Mouse (Mus musculus) thymus, postnatal 0 days (tissue): ENCODE measurements around the gene Helz2. TPM values are rescaled to one million over a fixed set of nuclear protein-coding genes. Genes with fewer than 3 reads are reported as not detected.

ENCODE experiments used
- DNase-seq: peaks from one replicate; pipeline ENCODE4 v3.0.0-alpha.2; 2015; ENCODE audit warnings: low spot score
- polyA plus RNA-seq: library from polyadenylated mRNA; unstranded; fragments of >200 nt; fragmentation: Nextera tagmentation; extraction: Ambion mirVana; gene quantifications from 2 replicates; pipeline ENCODE4 v1.2.1, GENCODE M21; 2015

Helz2 gene
- polyA plus RNA-seq, 1 experiment from 2014 or later = 5.0 TPM

- no peak for DNase-seq
These were observed 3.0 kb downstream of the Helz2 start for GRCm38 (mm10) chr2:181238861-181239260.

- no peak for DNase-seq
These were observed 3.7 kb downstream of the Helz2 start for GRCm38 (mm10) chr2:181238091-181238610.

- no peak for DNase-seq
These were observed 4.4 kb downstream of the Helz2 start for GRCm38 (mm10) chr2:181237251-181238014.

- DNase-seq = no peak
These were observed 5.9 kb downstream of the Helz2 start for GRCm38 (mm10) chr2:181235681-181236566.

GRCm38 (mm10) chr2:181234680-181235079, 7.1 kb downstream of the Helz2 start:
- no peak for DNase-seq

GRCm38 (mm10) chr2:181233443-181233842, 8.4 kb downstream of the Helz2 start:
- DNase-seq = no peak

GRCm38 (mm10) chr2:181231171-181231570, 10.7 kb downstream of the Helz2 start:
- no peak for DNase-seq

GRCm38 (mm10) chr2:181228335-181228734, 13.5 kb downstream of the Helz2 start:
- no peak for DNase-seq

- DNase-seq = no peak
These were observed 14.7 kb downstream of the Helz2 start for GRCm38 (mm10) chr2:181227122-181227521.

GRCm38 (mm10) chr2:181224994-181225393, 16.8 kb downstream of the Helz2 start:
- no peak for DNase-seq

- peak; percentile 5 for DNase-seq
These were observed 21.5 kb downstream of the Helz2 start for GRCm38 (mm10) chr2:181220361-181220760.

- peak; percentile 96 for DNase-seq
These were observed 22.1 kb downstream of the Helz2 start, which contains the start of gene Fndc11 for GRCm38 (mm10) chr2:181219538-181220216. Gene Fndc11, plus strand, starts transcription at chr2:181220013.

- peak; percentile 12 for DNase-seq
These were observed 22.8 kb downstream of the Helz2 start for GRCm38 (mm10) chr2:181218881-181219485.

- DNase-seq = no peak
These were observed 25.8 kb downstream of the Helz2 start for GRCm38 (mm10) chr2:181216037-181216436.

GRCm38 (mm10) chr2:181213021-181213445, 28.8 kb downstream of the Helz2 start, which contains the start of gene Srms:
Gene Srms, minus strand, starts transcription at chr2:181213185.
- peak; percentile 28 for DNase-seq

- DNase-seq = peak; percentile 23
These were observed 29.3 kb downstream of the Helz2 start for GRCm38 (mm10) chr2:181212389-181213020.

GRCm38 (mm10) chr2:181206118-181206517, 35.7 kb downstream of the Helz2 start:
- no peak for DNase-seq

GRCm38 (mm10) chr2:181205678-181206077, 36.1 kb downstream of the Helz2 start:
- DNase-seq = no peak

- DNase-seq = no peak
These were observed 38.9 kb downstream of the Helz2 start for GRCm38 (mm10) chr2:181202886-181203285.

- no peak for DNase-seq
These were observed 39.4 kb downstream of the Helz2 start, which contains the start of gene Ptk6 for GRCm38 (mm10) chr2:181202422-181202821. Gene Ptk6, minus strand, starts transcription at chr2:181202789.
